Mouse (Mus musculus) layer of hippocampus, adult 2 months (tissue): ENCODE results near the gene Zbtb39. TPM values are rescaled to one million over a fixed set of nuclear protein-coding genes. Genes with fewer than 3 reads are reported as not detected.
A peak's percentile ranks its signal among the peaks of the same experiment; 100 is the strongest.
"Not testable (repeated sequence)": the region's sequence is repeated elsewhere in the genome, so short reads cannot be mapped to it uniquely, and the experiment has no call there.

Experiments used
- DNase-seq, 2 experiments: peaks; one replicate each; pipeline ENCODE4 v3.0.0; 2022; ENCODE audit warnings: low spot score in 2 of 2
- H3K27ac ChIP-seq: fragments of 200-600 bp; 2 replicates; pipeline ENCODE4 v1.8.1; 2022
- H3K4me3 ChIP-seq: fragments of 200-600 bp; 2 replicates; pipeline ENCODE4 v1.8.1; 2022; ENCODE audit warnings: mild to moderate bottlenecking
- CTCF ChIP-seq: fragments of 200-600 bp; conservative IDR thresholded peaks from 2 replicates; pipeline ENCODE4 v1.8.1; 2022; ENCODE audit warnings: antibody characterized with exemption, mild to moderate bottlenecking, moderate library complexity
- total RNA-seq, 2 experiments: library from RNA; stranded (reverse); gene quantifications; 2 replicates each; pipeline ENCODE4 v1.2.3; 2021

Gene Zbtb39
- total RNA-seq, 2 experiments from 2014 or later = 10.5 to 11.5 TPM

DNA sequence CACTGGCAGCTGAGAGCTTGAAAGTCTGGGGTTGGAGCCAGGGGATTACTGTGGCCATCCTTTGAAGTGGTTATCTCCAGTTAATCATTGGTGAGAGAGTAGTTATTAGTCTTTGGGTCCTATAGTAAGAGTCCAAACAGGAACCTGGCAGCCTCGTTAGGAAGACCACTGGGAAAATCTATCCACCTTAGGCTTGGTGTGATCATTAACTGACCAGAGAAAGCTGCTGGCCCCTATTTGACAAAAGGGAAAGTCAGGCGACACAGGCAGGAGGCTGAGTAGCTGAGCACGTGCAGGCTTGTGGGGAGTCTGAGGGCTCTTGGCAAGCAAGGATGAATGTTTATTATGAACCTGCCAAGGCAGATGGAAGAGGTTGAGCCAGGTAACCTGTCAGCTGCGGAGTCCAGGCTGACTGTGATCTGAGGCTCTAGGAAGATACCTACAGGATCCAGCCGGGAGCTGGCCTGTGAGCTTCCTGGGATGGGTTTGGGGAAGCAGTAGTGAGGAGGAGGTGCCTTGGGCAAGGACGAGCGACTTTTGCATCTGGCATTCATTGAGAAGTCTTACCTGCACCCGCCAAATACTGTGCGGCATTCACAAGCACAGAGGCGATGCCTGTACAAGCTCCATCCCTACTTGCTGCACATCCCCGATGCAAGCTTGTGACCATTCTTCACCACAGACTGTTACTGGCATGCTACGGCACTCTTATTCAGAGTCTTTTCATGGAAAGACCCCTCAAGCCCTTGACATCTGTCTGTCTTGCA lies 24.8 kb downstream of the Zbtb39 start:
- TF ChIP-seq CTCF = no peak
- Histone ChIP-seq H3K4me3 (no peak overlapping the region), H3K27ac (no peak overlapping the region)
- DNase-seq = no peak

DNA sequence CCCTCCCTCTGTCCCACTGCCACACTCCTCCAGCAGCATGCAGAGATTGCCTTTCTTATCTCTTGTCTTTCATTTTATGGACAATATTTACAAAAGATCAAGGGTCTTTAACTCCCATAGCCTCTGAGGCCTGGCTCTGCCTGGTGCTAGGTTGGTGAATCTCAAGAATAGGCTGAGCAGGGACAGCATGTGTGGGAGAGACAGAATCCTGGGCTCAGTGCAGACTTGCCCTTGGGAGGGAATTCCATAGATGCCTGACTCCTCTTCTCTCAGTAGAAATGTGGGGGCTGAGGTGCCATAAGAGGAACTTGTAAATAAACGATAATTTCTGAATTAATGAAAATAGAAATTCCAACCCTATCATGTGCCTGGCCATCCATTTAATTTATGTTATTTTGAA lies 27.2 kb downstream of the Zbtb39 start:
- no peak for TF ChIP-seq CTCF
- no peak for DNase-seq
- Histone ChIP-seq H3K4me3 (no peak overlapping the region), H3K27ac (no peak overlapping the region)

DNA sequence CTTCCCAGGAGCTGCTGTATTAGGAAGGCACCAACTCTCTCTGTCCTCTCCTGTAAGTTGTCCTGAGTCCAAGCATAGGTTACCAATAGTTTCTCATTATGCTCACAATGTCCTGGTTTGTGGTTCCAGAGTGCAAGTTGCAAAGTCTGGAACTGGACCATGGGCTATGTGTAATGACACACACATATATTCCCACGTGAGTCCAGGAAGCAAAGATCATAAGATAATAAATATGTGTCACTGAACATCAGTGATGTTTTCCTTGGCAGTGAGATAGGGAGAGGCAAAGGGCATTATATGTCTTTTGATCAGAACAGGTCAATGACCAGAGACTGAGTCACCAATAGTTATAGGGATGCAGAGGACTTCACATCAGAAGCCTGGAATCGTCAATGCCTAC lies 36.7 kb downstream of the Zbtb39 start, which contains the start of gene Rdh9:
Gene Rdh9 (plus strand): TSS at position 376 of the 400 bp plus-strand sequence.
- DNase-seq = no peak
- no peak for TF ChIP-seq CTCF
- Histone ChIP-seq H3K4me3 (no peak within 1 kb of the TSS), H3K27ac (no peak within 1 kb of the TSS)

DNA sequence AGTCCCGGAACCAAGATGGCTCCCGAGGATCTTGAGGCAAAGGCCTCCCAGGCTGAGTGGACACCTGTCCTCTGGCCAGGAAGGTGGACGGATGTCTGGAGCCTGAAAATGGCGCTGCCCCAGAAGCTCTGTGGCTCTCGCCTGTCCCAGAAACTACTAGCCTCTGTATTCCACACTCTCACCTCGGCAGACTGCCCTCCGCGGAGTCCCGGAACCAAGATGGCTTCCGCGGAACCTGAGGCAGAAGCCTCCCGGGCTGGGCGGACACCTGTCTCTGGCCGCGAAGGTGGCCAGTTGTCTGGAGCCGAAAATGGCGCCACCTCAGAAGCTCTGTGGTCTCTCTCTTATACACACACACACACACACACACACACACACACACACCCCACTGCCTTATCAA lies 43.0 kb downstream of the Zbtb39 start:
- DNase-seq, H3K4me3 ChIP-seq, H3K27ac ChIP-seq: not testable (repeated sequence)

DNA sequence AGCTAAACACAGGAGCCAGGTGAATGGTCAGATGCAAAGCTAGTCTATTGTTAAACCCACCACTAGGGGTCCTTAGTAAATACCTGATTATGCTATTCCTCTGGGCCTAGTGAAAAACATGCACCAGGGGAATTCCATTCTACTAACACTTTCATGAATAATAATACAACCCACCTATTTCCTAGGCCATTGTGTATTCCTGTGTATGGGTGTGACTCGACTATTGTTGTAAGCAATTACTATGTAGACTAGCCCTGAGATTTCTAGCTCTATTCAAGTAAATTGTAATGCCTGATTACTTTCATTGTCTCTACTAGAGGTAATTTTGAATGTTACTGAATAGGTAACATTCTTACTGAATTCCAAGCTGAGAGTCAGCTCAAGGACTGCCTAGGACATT lies 46.1 kb downstream of the Zbtb39 start:
- not testable (repeated sequence) for H3K27ac ChIP-seq, DNase-seq, H3K4me3 ChIP-seq
- TF ChIP-seq CTCF = peak; percentile 28

Other genes starting within 250 kb of the Zbtb39 start
- 1 to 10 TPM; 2.4 to 8.1 TPM for gene Stac3, start 237.9 kb upstream of the Zbtb39 start, total RNA-seq
- 1 to 10 TPM; 3.5 to 3.7 TPM for gene Ndufa4l2, start 224.6 kb upstream of the Zbtb39 start, total RNA-seq
- gene Shmt2, start 217.1 kb upstream of the Zbtb39 start, total RNA-seq = 10 to 100 TPM; 25.4 to 27.6 TPM
- 1 to 10 TPM; 1.2 to 1.6 TPM for gene Nxph4, start 205.0 kb upstream of the Zbtb39 start, total RNA-seq
- 100 to 1,000 TPM; 288 to 310 TPM for gene Lrp1, start 118.4 kb upstream of the Zbtb39 start, total RNA-seq
- 1 to 10 TPM; 6.4 to 6.7 TPM for gene Stat6, start 96.6 kb upstream of the Zbtb39 start, total RNA-seq
- gene Nemp1, start 72.6 kb upstream of the Zbtb39 start, total RNA-seq = 1 to 10 TPM; 5.8 to 6.8 TPM
- gene Nab2, start 71.0 kb upstream of the Zbtb39 start, total RNA-seq = 10 to 100 TPM; 44.0 to 44.4 TPM
- 1 to 10 TPM in 1 of 2 experiments, under 1 TPM in 1; 0.59 to 1.1 TPM for gene Myo1a, start 34.4 kb upstream of the Zbtb39 start, total RNA-seq
- 1 to 10 TPM; 2.2 to 3.6 TPM for gene Tac2, start 15.1 kb upstream of the Zbtb39 start, total RNA-seq
- 1 to 10 TPM; 1.2 to 1.7 TPM for gene Gpr182, start 12.2 kb downstream of the Zbtb39 start, total RNA-seq
- gene Rdh1, start 20.2 kb downstream of the Zbtb39 start, total RNA-seq = under 1 TPM in 1 of 2 experiments, not detected in 1; 0.18 TPM
- gene Rdh16f1, start 20.2 kb downstream of the Zbtb39 start, total RNA-seq = under 1 TPM in 1 of 2 experiments, not detected in 1; 0.39 TPM
- gene Rdh9, start 36.8 kb downstream of the Zbtb39 start, total RNA-seq = under 1 TPM in 1 of 2 experiments, not detected in 1; 0.61 TPM
- gene Rdh16, start 61.6 kb downstream of the Zbtb39 start, total RNA-seq = under 1 TPM; 0.17 to 0.26 TPM
- gene Rdh19, start 110.4 kb downstream of the Zbtb39 start, total RNA-seq = not detected
- not detected for gene Rdh16f2, start 126.9 kb downstream of the Zbtb39 start, total RNA-seq
- gene Rdh7, start 149.3 kb downstream of the Zbtb39 start, total RNA-seq = not detected
- under 1 TPM in 1 of 2 experiments, not detected in 1; 0.12 TPM for gene Sdr9c7, start 159.0 kb downstream of the Zbtb39 start, total RNA-seq